Mouse (Mus musculus) small intestine, adult 2 months (tissue): ENCODE results near the gene Slc12a5.

ENCODE experiments used
- CTCF ChIP-seq: fragments of 200-500 bp; IDR thresholded peaks from 2 replicates; pipeline ENCODE4 v1.5.1; 2012; ENCODE audit warnings: low read depth, mild to moderate bottlenecking, control low read depth, inconsistent platforms, low read length, moderate library complexity, mixed read lengths; ENCODE audit not compliant: insufficient replicate concordance, insufficient read length; ENCODE audit errors: extremely low read depth
- POLR2A ChIP-seq: fragments of 200-500 bp; IDR thresholded peaks from 2 replicates; pipeline ENCODE4 v1.6.1; 2012; ENCODE audit warnings: low read depth, mild to moderate bottlenecking, control low read depth, inconsistent platforms, low read length, moderate library complexity

- TF ChIP-seq CTCF = no peak
- TF ChIP-seq POLR2A = no peak
Measured at GRCm38 (mm10) chr2:165042126-165042525, 81.5 kb downstream of the Slc12a5 start.
